Mouse (Mus musculus) liver, embryonic 13.5 days (tissue): ENCODE results near the gene Mgll. TPM values are rescaled to one million over a fixed set of nuclear protein-coding genes. Genes with fewer than 3 reads are reported as not detected.

ENCODE experiments used
- ATAC-seq: fragments of 200-750 bp; cut with Nextera tagmentation; 2 replicates; pipeline ENCODE4 v1.8.0; 2017; ENCODE audit warnings: low read depth, mild to moderate bottlenecking, moderate number of reproducible peaks, moderate library complexity
- DNase-seq: peaks from one replicate; pipeline ENCODE4 v3.0.0; 2022
- H3K27ac ChIP-seq: fragments of 300-500 bp; sonication (generic); 2 replicates; pipeline ENCODE4 v1.5.1; 2015; ENCODE audit warnings: moderate library complexity, mild to moderate bottlenecking, inconsistent platforms
- H3K27me3 ChIP-seq: fragments of 300-500 bp; sonication (generic); 2 replicates; pipeline ENCODE4 v1.6.1; 2015; ENCODE audit warnings: mild to moderate bottlenecking, inconsistent platforms
- H3K36me3 ChIP-seq: fragments of 300-500 bp; sonication (generic); 2 replicates; pipeline ENCODE4 v1.6.1; 2015; ENCODE audit warnings: mild to moderate bottlenecking, inconsistent platforms
- H3K4me1 ChIP-seq: fragments of 300-500 bp; sonication (generic); replicated peaks from 2 replicates; pipeline ENCODE4 v1.6.1; 2015; ENCODE audit warnings: inconsistent platforms
- H3K4me2 ChIP-seq: fragments of 300-500 bp; sonication (generic); 2 replicates; pipeline ENCODE4 v1.6.1; 2015; ENCODE audit warnings: inconsistent platforms, mild to moderate bottlenecking, moderate library complexity
- H3K4me3 ChIP-seq: fragments of 300-500 bp; sonication (generic); replicated peaks from 2 replicates; pipeline ENCODE4 v1.5.1; 2015; ENCODE audit warnings: mild to moderate bottlenecking, inconsistent platforms
- H3K9ac ChIP-seq: fragments of 300-500 bp; sonication (generic); 2 replicates; pipeline ENCODE4 v1.6.1; 2015; ENCODE audit warnings: mild to moderate bottlenecking, inconsistent platforms
- H3K9me3 ChIP-seq: fragments of 300-500 bp; sonication (generic); replicated peaks from 2 replicates; pipeline ENCODE4 v1.6.1; 2016; ENCODE audit warnings: inconsistent platforms
- WGBS: fragments of 180-500 bp; shearing (Covaris S2); methylation state at CpG from one replicate; pipeline ENCODE4 v1.1.7; 2015; ENCODE audit not compliant: insufficient replicate concordance; 5-methylcytosine and 5-hydroxymethylcytosine counted together
- polyA plus RNA-seq: library from polyadenylated mRNA; unstranded; fragments of >200 nt; fragmentation: Nextera tagmentation; extraction: Ambion mirVana; gene quantifications from 2 replicates; pipeline ENCODE4 v1.2.1, GENCODE M21; 2015

Mgll gene
- polyA plus RNA-seq, 1 experiment from 2014 or later, result 68.8 TPM

DNA sequence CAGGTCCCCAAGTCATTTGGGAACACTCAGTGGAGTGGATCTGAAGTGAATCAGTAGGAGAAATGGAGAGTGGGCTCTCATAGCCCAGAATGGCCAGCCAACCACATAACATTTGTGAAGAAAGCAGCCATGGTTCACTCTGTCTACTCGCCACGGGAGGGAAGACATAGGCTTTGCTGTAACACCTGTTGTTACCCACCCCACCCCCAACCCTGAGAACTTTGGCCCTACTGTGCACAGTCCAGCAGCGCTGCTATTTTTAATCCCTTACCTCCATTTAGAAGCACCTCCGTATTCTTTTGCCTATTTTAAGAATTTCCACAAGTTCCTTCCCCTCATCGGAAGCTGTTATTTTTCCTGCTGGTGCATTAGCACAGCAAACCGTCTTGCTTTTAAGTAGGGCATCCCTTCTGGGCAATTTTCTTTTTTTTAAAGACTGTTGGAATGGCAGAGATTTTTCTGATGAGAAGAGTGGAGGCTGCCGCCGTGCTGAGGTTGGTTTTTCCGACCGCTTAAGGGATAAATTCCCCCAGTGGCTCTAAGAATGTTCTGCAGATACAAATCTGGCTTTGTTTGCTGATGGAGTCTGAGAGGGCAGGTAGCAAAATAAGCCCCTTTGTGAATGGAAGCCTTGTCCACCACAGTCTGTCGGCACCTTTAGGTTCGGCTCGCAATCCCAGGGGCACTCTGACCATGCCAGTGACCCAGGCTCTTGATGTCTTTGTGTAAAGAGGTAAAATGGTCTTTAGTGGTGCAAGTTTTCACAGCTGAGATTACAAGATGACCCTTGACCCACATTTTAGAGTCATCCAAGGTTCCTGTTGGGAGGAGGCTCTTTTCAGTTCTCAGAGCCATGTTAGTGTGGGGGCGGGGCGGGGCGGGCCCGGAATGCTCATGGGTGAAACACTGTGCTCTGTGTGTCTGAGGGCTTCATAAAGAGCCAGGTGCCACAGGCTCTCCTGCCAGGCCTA is 8.7 kb downstream of the Mgll start:
- H3K4me2 ChIP-seq, result peak overlapping the region; percentile 62
- H3K36me3 ChIP-seq, result peaks cover 66% of the 10 kb centered on the region
- peak overlapping the region; percentile 65 for H3K9ac ChIP-seq
- DNase-seq (no peak), ATAC-seq (no peak)
- no peak overlapping the region for H3K4me3 ChIP-seq
- H3K9me3 ChIP-seq, result no peaks in the 10 kb centered on the region
- H3K27ac ChIP-seq, result peak overlapping the region; percentile 98
- H3K27me3 ChIP-seq, result no peaks in the 10 kb centered on the region
- 84% methylated on average over 17 of the region's 17 CpGs for WGBS
- peaks cover 100% of the 10 kb centered on the region for H3K4me1 ChIP-seq

DNA sequence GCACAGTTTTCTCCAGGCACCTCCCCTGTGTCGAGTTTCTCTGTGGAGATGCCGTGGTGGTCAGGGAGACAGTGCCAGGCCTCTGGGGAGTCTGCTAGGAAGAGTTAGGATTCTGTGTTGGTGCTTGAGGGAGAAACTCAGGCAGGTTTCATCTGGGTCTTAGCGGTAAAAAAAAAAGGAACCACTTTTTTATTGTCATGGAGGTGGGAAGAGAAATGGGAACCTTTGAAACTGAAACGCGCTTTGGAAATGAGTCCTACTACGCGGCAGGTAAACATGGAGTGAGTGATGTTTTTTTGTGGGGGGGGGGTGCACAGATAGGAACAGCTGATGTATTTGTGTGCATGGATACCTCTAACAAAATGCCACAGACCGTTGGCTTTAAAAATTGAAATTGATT is 12.1 kb downstream of the Mgll start:
- Histone ChIP-seq H3K27me3 (no peaks in the 10 kb centered on the region), H3K4me2 (peak overlapping the region; percentile 32), H3K9me3 (no peaks in the 10 kb centered on the region), H3K27ac (peak overlapping the region; percentile 75), H3K4me1 (peaks cover 97% of the 10 kb centered on the region), H3K36me3 (peaks cover 66% of the 10 kb centered on the region), H3K9ac (peak overlapping the region; percentile 48), H3K4me3 (no peak overlapping the region)
- WGBS, result 79% methylated on average over 8 of the region's 8 CpGs
- ATAC-seq, result no peak
- DNase-seq, result no peak

DNA sequence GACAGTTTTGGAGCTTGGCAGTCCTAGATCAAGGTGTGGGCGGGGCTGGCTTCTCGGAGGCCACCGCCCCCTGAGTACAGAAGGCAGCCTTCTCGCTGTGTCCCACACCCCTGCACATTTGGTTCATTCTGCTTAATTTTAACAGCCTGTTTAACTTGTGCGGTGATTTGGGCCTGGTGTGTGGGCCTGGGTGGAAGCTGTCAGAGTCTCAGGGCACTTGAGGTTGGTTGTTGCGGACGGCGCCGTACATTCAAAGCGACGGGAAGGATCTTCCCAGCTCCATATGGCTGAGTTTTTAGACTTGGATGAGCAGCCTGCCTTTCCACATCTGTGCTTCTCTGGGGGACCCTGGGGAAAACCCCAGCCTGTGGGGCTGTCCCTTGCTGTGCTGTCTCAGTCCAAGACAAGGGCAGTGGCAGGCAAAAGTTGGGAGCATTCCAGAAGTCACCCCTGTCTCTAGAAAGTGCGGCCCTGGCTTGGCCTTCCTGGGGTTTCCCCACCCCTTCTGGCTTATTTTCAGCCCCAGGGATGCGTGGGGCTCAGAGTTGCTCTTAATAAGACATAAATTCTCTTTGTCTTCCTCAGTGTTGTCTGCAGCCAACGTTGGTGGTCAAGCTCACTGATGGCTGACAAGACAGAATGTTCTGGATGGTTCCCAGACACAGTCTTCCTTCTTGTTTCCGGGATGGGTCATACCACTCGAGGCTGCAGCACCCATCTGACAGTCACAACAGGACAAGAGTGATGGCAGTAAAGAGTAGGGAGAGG is 12.7 kb downstream of the Mgll start:
- Histone ChIP-seq H3K4me1 (peaks cover 97% of the 10 kb centered on the region), H3K27me3 (no peaks in the 10 kb centered on the region), H3K36me3 (peaks cover 62% of the 10 kb centered on the region), H3K27ac (peak overlapping the region; percentile 35), H3K9me3 (no peaks in the 10 kb centered on the region), H3K4me2 (0 out of 2 replicates have a peak overlapping the region, but pooled peaks have one; percentile 9), H3K9ac (peak overlapping the region; percentile 37), H3K4me3 (no peak overlapping the region)
- ATAC-seq, result no peak
- no peak for DNase-seq
- 72% methylated on average over 16 of the region's 16 CpGs for WGBS

DNA sequence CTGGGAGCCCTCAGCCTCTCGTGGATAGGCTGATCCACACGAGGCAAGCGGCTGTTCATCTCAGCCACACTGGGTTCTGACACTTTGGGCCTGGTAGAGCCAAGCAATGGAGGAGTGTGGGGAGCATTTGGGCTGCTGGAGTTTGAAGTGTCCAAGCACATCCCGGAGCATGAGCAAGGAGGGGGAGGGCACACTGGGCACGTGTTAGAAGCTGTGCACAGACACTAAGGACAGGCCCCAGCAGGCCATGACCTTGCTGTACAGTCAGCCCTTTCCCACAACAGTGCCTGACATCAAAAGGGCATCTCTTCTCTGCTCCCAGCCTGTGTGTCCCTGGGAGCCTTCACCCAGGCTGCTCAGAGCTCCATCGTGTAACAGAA is 13.3 kb downstream of the Mgll start:
- Histone ChIP-seq H3K27me3 (no peaks in the 10 kb centered on the region), H3K9ac (peak overlapping the region; percentile 37; the same call in 1 of the 2 replicates), H3K9me3 (no peaks in the 10 kb centered on the region), H3K4me2 (no peak overlapping the region), H3K27ac (peak overlapping the region; percentile 35), H3K4me1 (peaks cover 97% of the 10 kb centered on the region), H3K4me3 (no peak overlapping the region), H3K36me3 (peaks cover 60% of the 10 kb centered on the region)
- ATAC-seq (no peak), DNase-seq (no peak)
- WGBS, result 82% methylated on average over 6 of the region's 6 CpGs

DNA sequence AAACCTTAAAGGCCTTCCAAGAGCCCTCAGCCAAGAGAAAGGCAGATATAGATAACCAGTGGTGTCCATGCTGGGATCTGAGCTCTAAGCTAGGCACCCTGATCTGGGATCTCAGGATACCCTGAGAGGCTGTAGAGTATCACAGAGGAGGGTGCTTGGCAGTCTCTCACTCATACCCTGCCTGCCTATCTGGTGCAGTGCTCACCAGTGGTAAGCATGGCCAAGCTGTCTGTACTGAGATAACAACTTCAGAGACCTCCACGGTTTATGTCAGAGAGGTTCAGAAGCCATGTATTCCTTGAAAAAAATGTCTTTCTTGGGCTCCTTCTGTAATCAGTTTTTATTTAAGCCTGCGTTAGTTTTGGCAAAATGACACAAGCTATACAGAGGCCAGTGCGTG is 16.8 kb downstream of the Mgll start:
- peak overlapping the region; percentile 92 for H3K27ac ChIP-seq

DNA sequence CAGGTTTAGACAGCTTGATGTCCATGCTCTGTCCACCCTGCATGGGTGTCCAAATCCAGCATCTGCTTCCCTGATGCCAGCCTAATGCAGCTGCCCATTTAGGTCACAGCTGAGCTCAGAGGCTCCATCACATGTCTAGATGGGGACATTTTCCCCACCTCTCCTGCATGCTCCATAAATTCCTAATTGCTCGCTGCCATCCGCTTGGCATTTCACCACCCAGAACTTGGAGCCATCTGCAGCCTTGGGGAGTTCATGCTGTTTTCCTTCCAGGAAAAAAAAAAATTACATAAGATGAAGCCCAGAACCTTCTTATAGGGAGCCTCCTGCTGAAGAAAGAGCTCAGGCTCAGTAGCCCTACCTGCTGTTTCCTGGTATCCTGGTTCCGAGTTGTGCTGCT is 17.6 kb downstream of the Mgll start:
- DNase-seq, result no peak
- Histone ChIP-seq H3K4me3 (no peak overlapping the region), H3K27ac (peak overlapping the region; percentile 92), H3K4me2 (peak overlapping the region; percentile 52), H3K36me3 (peaks cover 55% of the 10 kb centered on the region), H3K27me3 (no peaks in the 10 kb centered on the region), H3K4me1 (peaks cover 85% of the 10 kb centered on the region), H3K9me3 (no peaks in the 10 kb centered on the region), H3K9ac (peak overlapping the region; percentile 60)
- 81% methylated on average over 3 of the region's 3 CpGs for WGBS
- ATAC-seq, result no peak

More for the DNA sequence above, 16.8 kb downstream of the Mgll start:
- Histone ChIP-seq H3K4me1 (peaks cover 85% of the 10 kb centered on the region), H3K27me3 (no peaks in the 10 kb centered on the region), H3K36me3 (peaks cover 48% of the 10 kb centered on the region), H3K4me2 (peak overlapping the region; percentile 52), H3K9ac (peak overlapping the region; percentile 60), H3K9me3 (no peaks in the 10 kb centered on the region), H3K4me3 (0 out of 2 replicates have a peak overlapping the region, but pooled peaks have one; percentile 3)
- 28% methylated on average over 3 of the region's 3 CpGs for WGBS
- DNase-seq (peak; percentile 73), ATAC-seq (peak; percentile 100)

DNA sequence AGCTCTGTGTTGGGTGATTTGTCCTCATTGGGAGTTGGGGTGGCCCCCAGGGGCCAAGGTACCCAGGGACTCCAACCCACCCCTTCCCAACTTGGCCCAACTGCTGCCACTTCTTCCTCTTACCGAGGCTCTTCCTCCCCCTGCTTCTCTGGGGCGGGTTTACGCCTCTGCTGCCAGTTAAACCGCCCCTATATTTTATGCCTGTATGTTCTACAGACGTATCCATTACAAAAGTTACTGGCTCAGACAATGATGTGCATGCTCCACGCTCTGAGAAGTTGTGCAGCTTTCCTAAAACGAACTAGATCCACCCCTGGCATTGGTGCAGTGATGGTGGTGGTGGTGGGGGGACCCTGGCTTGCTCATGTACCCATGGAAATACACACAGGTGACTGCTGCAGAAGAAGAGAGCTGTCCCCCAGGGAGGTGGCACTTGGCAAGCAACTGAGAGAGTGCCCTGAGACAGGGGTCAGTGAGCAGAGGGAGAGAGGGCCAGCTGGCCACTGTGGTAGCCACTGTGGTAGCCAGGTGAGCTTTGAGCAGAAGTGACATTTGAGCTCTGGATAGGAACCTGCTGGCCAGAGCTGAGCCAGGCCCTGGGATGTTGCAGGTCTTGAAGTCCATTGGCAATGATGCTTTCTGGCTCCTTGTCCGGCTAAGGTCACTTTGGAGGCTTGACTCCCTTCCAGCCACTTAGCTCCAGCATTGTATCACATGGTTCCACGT is 18.2 kb downstream of the Mgll start:
- Histone ChIP-seq H3K9me3 (no peaks in the 10 kb centered on the region), H3K27ac (peak overlapping the region; percentile 92), H3K4me1 (peaks cover 85% of the 10 kb centered on the region), H3K4me3 (no peak overlapping the region), H3K9ac (peak overlapping the region; percentile 60), H3K27me3 (no peaks in the 10 kb centered on the region), H3K4me2 (no peak overlapping the region), H3K36me3 (peaks cover 55% of the 10 kb centered on the region)
- WGBS, result 70% methylated on average over 9 of the region's 9 CpGs
- no peak for DNase-seq
- ATAC-seq, result no peak

DNA sequence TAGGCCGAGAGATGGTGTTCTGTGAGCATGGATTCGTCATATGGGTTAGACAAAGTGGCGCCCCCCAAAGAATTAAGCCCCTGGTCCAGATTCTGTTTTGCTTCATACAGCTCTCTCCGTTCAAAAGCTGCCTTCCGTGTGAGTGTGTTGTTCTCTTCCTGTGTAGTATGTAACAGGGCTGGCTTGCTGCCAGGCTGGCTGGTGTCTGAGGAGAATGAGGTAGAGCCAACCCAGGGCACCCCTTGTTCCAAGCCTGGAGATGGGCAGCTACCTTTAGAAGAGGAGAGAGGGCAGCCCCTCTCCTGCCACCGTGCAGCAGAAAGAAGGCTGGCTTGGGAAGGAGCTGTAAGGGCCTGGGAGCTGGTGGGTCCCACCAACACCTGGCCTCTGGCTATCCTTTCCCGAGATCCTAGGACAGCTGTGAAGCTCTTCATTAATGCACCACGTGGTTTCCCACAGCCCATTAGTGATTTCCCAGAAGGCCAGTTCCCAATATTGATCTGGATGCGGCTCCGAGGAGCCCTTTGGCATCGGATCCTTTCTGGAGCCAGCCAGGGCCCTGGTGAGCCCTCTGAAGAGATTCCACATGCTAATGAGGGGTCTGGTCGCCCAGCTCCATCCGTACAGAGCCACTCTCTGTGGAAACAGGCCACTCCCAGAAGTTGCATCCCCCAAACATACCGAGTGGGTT is 19.5 kb downstream of the Mgll start:
- 78% methylated on average over 14 of the region's 14 CpGs for WGBS
- Histone ChIP-seq H3K9me3 (no peaks in the 10 kb centered on the region), H3K9ac (no peak overlapping the region), H3K4me1 (peaks cover 88% of the 10 kb centered on the region), H3K27ac (no peak overlapping the region; the same call in 1 of the 2 replicates), H3K4me3 (no peak overlapping the region), H3K4me2 (no peak overlapping the region), H3K36me3 (peaks cover 52% of the 10 kb centered on the region), H3K27me3 (no peaks in the 10 kb centered on the region)
- DNase-seq (no peak), ATAC-seq (no peak)

GRCm38 (mm10) chr6:88745027-88745426 is 20.8 kb downstream of the Mgll start:
- Histone ChIP-seq H3K9ac (no peak overlapping the region), H3K4me1 (peaks cover 88% of the 10 kb centered on the region), H3K4me3 (no peak overlapping the region), H3K36me3 (peaks cover 51% of the 10 kb centered on the region), H3K4me2 (no peak overlapping the region), H3K27me3 (no peaks in the 10 kb centered on the region), H3K27ac (no peak overlapping the region; the same call in 1 of the 2 replicates), H3K9me3 (no peaks in the 10 kb centered on the region)
- WGBS, result 85% methylated on average over 10 of the region's 10 CpGs
- ATAC-seq (no peak), DNase-seq (no peak)

- H3K4me2 ChIP-seq, result no peak overlapping the region
- no peak for DNase-seq
- no peaks in the 10 kb centered on the region for H3K9me3 ChIP-seq
- no peaks in the 10 kb centered on the region for H3K27me3 ChIP-seq
- H3K4me3 ChIP-seq, result no peak overlapping the region
- H3K4me1 ChIP-seq, result peaks cover 88% of the 10 kb centered on the region
- peaks cover 53% of the 10 kb centered on the region for H3K36me3 ChIP-seq
- ATAC-seq, result no peak
- WGBS, result 85% methylated on average over 8 of the region's 8 CpGs
- peak overlapping the region; percentile 37; the same call in 1 of the 2 replicates for H3K27ac ChIP-seq
- no peak overlapping the region for H3K9ac ChIP-seq
Measured at GRCm38 (mm10) chr6:88746271-88746670, 22.1 kb downstream of the Mgll start.
